Mouse (Mus musculus) heart, postnatal 4 days (tissue): ENCODE data around the gene Fosl1. TPM values are rescaled to one million over a fixed set of nuclear protein-coding genes. Genes with fewer than 3 reads are reported as not detected.
A peak's percentile ranks its signal among the peaks of the same experiment; 100 is the strongest.

Source experiments
- DNase-seq: peaks from one replicate; pipeline ENCODE4 v3.0.0; 2021
- total RNA-seq, 2 experiments: library from RNA; stranded (reverse); gene quantifications; 2 replicates each; pipeline ENCODE4 v1.2.3; 2021

Gene Fosl1
- total RNA-seq, 2 experiments from 2014 or later: not detected

DNA sequence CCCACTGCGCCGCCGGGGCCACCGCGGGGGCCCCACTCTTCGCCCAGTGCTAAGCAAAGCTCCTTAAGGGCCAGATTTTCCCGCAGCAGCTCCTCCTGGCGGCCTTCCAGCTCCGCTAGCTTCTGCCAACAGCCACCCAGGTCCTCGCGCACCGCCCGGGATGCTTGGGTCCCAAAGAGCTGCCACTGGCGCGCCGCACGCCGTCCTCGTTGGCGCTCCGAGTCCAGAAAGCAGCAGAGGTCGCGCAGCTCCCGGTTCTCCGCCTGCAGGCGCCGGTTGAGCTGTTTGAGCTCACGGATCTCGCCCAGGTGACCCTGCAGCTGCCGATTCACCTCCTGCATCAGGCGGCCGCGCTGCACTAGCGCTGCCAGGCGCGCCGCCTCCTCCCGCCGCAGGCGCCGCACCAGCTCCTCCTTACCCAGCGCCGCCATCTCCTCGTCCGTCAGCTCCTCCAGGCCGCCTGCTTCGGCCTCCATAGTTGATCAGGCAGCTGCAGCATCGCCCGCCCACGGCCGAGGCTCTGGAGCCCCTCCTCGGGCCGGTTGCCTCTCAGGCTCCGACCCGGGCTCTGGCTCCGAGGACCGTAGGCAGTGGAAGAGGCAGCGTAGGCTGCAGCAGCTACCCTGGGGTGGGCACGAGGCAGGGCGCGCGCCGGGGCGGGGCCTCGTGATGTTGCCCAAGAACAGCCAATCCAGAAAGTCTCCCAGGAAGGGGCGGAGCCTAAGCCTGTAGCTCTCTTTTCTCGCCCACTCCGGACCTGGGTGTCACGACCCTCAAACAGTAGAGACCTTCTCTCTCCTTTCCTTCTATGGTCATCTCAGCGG lies 9.8 kb downstream of the Fosl1 start:
- DNase-seq: peak; percentile 96

DNA sequence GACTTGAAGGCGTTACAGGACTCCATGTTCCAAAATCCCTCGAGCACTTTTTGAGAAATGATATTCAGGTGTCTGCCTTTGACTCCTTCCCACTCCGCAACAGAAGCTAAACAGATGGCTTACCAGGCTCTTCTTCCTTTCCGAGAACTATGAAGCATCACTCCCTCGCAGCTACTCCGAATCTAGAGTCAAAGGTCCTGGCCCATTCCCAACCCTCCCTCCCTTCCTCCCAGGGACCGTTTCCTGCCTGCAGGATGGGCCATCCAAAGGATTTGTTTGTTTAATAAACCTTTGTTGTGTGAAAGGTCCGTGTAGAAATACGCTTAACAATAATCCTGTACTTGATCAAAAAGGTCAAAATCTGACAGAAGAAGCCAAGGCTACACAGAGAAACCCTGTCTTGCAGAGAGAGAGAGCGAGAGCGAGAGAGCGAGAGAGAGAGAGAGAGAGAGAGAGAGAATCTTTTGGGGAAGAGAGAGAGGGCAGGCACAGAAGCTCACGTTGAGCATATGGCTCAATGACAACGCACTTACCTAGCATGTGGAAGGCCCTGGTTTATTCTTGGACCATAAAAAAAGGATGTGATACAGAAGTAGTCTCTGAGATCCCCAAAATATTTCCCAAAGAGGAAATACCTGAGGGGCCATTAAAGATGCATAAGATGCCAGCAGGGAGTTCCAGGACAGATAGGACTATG lies 10.5 kb downstream of the Fosl1 start, which contains the start of gene Ccdc85b:
Gene Ccdc85b (minus strand): TSS at position 149 of the 697 bp plus-strand sequence.
- DNase-seq: peak; percentile 55

DNA sequence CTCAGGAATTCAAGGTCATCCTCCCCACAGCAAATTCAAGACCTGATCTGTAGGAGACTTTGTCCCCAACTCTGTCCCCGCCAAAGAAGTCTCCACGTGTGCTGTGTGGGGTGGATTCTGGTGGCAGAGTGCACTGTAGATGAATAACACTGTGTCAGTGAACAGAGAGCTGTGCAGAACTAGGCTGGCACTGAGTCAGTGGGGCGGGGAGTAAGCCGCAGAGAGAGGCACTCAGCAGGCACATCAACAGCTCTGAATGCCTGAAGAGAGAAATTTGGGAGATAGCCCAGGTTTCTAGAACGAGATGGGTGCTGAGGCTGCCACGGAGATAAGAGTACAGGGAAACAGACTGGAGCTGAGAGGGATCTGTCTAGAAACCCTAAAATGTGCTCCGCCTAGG lies 11.7 kb downstream of the Fosl1 start:
- peak; percentile 13 for DNase-seq

DNA sequence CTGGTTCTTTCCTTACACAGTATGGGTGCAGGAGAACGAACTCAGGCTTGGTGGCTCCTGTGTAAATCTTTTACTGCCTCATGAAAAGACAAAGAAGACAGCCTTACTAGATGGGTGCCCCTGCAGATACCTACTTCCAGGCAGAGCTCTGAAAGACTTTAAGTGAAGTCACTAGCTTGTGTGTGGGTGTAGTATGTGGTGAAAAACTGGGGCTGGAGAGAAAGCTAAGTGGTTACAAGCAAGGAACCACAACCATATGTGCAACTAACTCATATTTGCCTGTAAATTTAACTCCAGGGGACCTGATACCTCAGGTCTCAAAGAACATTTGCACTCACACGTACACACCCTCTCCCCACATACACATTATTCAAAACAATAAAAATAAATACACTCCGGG lies 12.5 kb downstream of the Fosl1 start:
- DNase-seq: no peak

DNA sequence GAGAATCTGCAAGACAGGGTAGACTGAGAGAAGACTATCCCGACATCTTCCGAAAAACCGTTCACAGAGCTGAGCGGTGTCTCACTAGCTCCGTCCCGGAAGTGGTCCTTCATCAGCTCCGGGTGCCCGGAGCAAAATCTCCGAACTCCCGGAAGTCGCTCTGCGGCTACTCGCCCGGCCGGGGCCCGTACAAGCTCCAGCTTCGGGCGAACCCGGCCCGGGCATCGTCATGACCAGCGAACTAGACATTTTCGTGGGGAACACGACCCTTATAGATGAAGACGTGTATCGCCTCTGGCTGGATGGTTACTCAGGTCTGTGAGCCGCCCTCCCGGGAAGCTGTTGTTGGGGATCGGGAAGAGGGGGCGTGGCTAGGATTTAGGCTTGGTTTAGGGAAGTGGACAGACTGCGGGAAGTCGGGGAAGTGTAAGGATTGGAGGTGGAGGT lies 13.1 kb downstream of the Fosl1 start, which contains the start of gene Fibp:
Gene Fibp (plus strand): TSS at position 151 of the 447 bp plus-strand sequence.
- DNase-seq: peak; percentile 91

DNA sequence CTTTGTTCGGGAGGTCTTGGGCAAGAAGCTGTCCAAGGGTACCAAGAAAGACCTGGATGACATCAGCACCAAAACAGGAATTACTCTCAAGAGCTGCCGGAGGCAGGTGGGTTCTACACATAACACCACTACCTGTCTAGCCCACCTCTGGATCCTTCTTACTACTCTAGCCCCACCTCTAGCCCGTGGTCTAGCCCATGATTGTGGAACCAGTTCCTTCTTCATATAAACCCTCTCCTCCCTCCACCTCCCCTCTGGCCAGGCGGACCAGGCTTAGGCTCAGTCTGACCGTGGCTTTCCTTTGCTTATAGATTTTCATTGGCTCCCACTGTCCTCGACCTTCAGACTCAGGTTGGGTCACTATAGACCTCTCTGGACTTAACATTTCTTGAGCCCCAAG lies 14.1 kb downstream of the Fosl1 start:
- DNase-seq: no peak

DNA sequence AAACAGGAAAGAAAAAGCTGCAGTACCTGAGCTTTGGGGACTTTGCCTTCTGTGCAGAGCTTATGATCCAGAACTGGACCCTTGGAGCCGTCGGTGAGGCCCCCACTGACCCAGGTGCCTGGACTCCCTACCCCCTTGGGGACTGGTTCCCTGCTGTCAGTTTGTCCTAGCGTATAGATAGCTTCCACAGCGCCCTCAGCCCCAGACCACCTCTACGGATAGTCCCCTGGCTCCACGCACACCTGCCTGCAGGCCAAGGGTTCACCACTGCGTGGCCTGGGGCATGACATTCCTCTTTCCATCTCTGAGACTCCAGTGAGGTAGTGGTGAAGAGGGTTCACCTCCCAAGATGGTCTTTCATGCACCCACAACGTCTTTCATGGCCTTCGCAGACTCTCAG lies 15.9 kb downstream of the Fosl1 start:
- DNase-seq: no peak

DNA sequence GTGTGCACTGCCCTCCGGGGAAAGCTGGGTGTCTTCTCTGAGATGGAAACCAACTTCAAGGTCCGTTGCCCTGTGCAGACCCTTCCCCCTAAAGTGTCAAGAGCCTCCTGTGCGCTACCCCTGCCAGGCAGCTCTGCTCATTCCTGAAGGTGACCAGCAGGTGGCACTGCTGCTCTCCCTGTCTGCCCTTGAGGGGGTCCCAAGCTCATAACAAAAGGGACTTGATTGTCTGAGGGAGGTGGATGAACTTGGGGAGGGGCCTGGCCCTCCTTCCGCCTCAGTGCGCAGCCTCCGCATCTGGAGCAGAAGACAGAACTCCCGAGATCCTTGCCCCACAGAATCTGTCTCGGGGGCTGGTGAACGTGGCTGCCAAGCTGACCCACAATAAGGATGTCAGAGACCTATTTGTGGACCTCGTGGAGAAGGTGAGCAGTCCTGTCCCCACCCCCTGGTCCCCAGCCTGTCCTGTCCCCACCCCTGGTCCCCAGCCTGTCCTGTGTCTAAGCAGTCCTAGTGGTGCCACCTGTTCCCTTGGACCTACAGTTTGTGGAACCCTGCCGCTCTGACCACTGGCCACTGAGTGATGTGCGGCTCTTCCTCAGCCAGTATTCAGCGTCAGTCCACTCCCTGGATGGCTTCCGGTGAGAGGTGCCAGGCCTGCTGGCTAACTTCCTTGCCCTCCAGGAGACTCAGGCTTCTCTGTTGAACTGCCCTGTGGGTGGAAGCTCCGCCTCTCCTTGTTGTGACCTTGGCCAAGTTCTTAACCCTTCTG lies 16.6 kb downstream of the Fosl1 start:
- DNase-seq: peak; percentile 75

DNA sequence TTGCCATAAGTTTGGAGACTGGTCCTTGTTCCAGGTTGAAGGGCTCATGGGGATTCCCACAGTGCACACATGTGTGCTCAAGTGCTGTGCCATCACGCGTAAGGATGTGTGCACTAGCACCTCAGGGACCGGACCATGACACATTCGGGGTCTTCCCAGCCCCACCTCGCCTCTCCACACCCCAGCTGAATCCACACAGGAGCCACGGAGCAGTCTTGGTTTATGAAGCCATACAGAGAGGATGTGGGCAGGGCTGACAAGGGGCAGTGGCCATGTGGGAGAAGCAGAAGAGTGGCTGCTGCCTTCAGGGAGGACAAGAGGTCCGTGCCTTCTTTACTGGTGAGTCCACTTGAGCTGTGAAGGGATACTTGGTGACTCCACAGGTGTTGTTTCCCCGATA lies 17.7 kb downstream of the Fosl1 start:
- no peak for DNase-seq

DNA sequence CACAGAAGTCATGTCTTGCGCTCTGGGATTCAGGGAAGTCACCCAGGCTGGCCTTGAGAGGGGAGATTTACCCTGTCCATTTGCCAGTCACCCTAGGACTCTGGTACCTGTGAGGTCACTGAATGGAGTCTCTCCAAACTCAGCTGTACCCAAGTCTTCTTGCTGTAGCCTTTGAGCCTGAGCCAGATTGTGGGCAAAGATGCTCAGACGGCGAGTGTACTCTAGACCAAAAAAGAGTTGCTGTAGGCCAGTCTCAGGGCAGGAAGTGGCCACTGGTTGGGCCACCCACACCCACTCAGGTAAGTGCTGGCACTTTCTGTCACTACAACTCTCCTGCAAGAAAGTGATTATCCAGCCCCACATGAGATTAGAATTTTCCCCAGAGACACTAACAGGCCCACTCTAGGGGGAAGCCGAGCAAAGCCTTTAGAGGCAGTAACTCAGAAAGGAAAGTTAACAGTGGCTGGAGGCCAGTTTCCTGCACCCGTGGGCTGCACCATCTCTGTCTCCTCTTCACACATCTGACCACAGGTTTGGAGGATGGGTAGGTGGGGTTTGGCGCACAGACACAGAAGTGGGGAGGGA lies 19.7 kb downstream of the Fosl1 start:
- DNase-seq: no peak

DNA sequence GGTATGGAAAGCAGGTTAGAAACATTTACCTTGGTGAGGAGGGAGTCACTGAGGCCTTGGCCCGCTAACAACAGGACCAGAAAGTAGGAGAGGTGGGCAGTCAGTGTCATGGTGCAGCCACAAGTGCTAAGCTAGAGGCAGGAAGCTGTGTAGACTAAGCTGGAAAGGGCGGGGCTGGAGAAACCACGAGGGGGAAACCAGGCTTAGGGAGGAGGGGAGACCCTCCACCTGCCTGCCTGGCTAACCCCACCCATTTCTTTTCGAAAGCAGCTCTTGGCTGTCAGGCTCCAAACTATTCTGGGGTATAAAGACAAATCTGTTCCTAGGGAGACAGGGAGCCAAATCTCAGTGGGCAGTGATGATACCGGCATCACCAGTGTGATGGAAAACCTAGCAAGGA lies 21.0 kb downstream of the Fosl1 start, which contains the start of gene Ctsw:
Gene Ctsw (minus strand): TSS at position 134 of the 400 bp plus-strand sequence.
- no peak for DNase-seq

DNA sequence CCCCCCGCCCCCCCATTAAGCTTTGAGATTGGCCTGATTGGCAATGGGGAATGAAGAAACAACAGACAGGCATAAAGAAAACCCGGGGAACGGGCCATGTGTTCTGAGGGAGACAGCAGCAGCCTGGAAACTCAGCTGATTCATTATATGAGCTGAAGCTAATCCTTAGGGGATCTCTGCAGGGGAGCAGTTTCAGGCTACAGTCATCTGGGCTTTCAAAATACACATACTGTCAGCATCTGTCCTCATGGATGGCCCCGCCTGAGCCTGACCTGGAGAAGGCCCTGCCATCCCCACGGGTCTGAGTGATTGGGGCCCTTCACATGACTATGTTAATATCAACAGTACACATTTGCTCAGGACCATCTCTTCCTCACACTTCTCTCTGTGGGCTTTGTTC lies 24.5 kb downstream of the Fosl1 start:
- DNase-seq: no peak

DNA sequence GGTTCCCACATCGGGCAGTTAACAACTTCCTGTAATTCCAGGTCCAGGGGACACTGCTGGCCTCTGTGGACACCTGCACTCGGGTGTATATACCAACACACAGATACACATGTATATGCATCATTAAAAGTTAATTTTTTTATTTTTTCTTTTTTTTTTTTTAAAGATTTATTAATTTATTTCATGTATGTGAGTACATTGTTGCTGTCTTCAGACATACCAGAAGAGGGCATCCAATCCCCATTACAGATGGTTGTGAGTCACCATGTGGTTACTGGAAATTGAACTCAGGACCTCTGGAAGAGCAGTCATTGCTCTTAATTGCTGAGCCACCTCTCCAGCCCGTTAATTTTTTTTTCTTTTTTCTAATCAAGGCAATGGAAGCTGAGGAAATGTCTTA lies 25.5 kb downstream of the Fosl1 start:
- no peak for DNase-seq

DNA sequence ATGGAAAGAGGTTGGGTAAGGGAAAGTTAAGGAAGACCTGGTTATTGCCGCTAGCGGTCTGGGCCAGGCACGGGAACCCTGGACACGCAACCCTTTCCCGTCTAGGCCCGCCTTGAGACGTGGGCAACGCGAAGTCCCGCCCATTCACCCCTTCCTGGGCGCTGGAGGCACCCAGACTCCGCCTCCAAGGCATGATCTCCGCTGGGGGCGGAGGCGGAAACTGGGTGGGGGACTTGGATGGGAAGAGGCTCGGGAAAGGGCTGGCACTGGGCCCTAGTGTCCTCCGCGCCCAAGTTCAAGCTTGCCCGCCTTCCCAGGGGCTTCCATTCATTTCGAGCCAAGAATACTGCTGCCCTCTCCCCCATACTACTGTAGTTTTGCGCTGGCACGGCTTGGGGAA lies 26.4 kb downstream of the Fosl1 start, which contains the start of gene Efemp2:
Gene Efemp2 (plus strand): TSS at position 235 of the 400 bp plus-strand sequence.
- peak; percentile 85 for DNase-seq

DNA sequence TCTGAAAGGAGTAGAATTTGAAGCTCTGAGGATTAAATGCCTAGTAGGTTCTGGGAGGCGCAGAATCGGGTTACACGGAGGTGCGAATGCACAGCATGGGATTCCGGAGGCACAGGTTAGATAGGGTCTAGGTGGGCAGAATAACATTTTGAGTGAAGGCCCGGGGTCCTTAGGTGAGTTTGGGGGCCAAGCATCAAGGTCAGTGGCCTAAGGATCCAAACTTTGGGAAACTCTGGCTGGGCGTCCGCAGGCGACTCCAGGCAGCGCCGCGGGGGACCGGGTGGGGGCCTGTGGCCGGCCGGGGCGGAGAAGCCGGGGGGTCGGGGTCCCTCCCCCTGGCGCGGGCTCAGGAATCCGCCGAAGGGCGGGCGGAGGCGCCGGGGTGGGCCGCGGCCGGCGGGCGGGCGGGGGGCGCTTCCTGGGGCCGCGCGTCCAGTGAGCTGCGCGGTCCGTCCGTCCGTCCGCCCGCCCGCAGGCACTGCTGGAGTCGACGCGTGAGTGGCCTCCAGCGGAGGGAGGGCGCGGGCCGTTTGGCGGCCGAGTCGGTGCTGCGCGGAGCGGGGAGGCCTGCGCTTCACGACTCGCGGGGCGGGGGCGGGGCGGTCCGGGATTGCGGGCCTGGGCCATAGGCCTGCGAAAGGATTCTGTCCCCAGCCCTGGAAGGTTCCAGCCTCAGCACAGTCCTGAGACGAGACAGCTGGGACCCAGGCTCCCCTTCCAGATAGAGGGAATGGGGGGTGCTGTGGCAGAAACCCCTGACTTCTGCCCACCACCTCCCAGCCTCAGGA lies 27.1 kb downstream of the Fosl1 start:
- peak; percentile 69 for DNase-seq

DNA sequence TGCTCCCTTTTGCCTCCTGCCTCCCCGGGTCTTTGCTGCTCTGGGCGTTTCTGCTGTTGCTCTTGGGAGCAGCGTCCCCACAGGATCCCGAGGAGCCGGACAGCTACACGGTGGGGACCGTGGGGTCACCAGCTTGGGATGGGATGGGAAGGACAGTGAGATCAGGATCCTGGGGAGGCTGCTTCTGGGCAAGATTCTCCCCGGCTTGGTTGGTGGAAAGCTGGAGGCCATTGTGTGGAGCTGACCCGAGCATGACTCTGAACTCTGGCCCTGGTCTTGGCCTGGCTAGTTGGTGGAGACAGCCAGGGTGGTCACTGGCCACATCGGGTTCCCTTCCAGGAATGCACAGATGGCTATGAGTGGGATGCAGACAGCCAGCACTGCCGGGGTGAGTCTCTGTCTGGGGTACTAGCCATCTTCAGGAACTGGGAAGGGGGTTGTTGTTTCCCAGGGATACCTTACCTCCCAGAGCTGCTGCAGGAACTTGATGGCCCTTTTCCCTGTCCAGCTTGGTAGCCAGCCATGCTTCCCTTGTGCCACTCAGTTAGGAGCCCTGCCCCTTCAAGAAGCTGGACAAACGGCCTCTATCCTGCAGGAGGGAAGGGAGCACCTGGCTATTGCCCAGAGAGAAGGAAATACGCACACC lies 27.8 kb downstream of the Fosl1 start:
- DNase-seq: peak; percentile 33

DNA sequence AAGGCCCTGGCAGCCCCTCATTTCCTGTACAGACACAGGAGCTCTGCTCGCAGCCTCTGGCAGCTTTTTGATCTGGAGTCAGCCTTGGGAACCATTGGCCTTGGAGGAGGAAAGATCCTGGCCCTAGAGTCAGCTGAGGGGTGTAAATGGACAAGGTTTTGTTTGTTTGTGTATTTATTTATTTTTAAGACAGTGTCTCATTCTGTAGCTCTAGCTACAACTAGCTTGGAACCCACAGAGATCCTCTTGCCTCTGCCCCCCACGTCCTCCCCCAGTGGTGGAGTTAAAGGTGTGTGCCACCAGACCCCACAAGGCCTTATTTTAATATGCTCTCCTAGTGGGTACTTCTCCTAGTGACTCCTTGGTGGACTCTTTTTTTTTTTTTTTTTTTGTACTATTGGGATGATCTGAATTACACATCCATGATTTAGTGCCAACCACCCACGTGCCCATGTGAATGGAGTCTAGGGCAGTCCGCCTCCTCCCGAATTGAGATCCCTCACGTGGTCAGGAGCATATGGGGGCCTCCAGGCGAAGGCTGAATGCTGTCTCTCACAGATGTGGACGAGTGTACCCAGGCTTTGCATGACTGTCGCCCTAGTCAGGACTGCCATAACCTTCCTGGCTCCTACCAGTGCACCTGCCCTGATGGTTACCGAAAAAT lies 29.8 kb downstream of the Fosl1 start:
- DNase-seq: no peak

DNA sequence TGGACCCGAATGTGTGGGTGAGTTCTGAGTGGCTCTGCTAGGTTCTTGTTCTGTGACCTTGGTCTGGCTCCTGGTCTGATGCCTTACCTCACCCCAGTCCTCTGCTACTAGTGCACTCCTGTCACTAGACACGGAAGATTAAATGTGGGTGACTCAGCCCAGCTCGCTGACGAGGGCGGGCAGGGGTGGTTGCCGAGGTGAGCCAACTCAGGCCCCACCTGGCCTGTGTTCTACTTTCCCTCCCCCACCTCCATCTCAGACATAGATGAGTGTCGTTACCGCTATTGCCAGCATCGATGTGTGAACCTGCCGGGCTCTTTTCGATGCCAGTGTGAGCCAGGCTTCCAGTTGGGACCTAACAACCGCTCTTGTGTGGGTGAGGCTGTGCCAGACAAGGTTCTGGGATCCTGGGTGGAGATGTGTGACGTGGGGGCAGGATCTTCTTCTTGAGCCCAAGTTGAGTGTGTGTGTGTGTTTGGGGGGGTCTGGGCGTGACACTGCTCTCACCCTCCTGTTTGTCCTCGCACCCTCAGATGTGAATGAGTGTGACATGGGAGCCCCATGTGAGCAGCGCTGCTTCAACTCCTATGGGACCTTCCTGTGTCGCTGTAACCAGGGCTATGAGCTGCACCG lies 30.4 kb downstream of the Fosl1 start:
- no peak for DNase-seq

DNA sequence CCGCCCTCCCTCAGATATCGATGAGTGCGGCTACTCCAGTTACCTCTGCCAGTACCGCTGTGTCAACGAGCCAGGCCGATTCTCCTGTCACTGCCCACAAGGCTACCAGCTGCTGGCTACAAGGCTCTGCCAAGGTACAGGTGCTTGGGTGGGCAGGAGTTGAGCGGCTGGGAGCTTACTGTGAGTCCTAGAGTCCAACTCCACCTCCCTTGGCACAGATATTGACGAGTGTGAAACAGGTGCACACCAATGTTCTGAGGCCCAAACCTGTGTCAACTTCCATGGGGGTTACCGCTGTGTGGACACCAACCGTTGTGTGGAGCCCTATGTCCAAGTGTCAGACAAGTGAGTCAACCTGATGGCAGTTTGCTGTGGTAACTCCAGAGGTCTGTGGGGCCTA lies 32.7 kb downstream of the Fosl1 start:
- DNase-seq: no peak

DNA sequence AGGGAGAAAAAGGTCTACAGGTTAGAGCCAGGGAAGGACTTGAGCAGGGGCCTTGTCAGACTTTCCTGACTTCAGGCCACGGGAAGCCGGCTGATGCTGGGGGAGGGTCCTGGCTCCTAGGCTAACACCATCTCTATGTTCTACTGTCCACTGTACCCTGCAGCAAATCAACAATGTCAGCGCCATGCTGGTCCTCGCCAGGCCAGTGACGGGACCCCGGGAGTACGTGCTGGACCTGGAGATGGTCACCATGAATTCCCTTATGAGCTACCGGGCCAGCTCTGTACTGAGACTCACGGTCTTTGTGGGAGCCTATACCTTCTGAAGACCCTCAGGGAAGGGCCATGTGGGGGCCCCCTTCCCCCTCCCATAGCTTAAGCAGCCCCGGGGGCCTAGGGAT lies 34.1 kb downstream of the Fosl1 start:
- DNase-seq: no peak
